Mouse (Mus musculus) heart, embryonic 14.5 days (tissue): ENCODE measurements around the gene Mindy2. TPM values are rescaled to one million over a fixed set of nuclear protein-coding genes. Genes with fewer than 3 reads are reported as not detected.
A peak's percentile ranks its signal among the peaks of the same experiment; 100 is the strongest.
"Not testable (repeated sequence)": the region's sequence is repeated elsewhere in the genome, so short reads cannot be mapped to it uniquely, and the experiment has no call there.

Experiments used
- ATAC-seq: fragments of 200-750 bp; cut with Nextera tagmentation; 2 replicates; pipeline ENCODE4 v1.8.0; 2017; ENCODE audit warnings: low read depth, moderate TSS enrichment; ENCODE audit not compliant: insufficient number of reproducible peaks, insufficient read depth, low FRiP score
- H3K27ac ChIP-seq, 2 experiments: fragments of 200-500 bp in 1 of 2; fragments of 300-500 bp in 1 of 2; sonication (generic) in 1 of 2; replicated peaks in 1 of 2; 2 replicates each; pipeline ENCODE4 v1.5.1; 2012 to 2014; ENCODE audit warnings: low read depth in 2 of 2, low read length in 2 of 2, control low read depth in 1 of 2, mild to moderate bottlenecking in 1 of 2, mixed read lengths in 1 of 2; ENCODE audit not compliant: control insufficient read depth in 1 of 2, insufficient read depth in 1 of 2
- H3K27me3 ChIP-seq: fragments of 300-500 bp; sonication (generic); 2 replicates; pipeline ENCODE4 v1.6.1; 2014; ENCODE audit warnings: mild to moderate bottlenecking, low read length, control low read depth; ENCODE audit not compliant: control insufficient read depth, insufficient read depth
- H3K36me3 ChIP-seq: fragments of 300-500 bp; sonication (generic); 2 replicates; pipeline ENCODE4 v1.6.1; 2014; ENCODE audit warnings: mild to moderate bottlenecking, control low read depth, low read length, mixed read lengths; ENCODE audit not compliant: control insufficient read depth, insufficient read depth
- H3K4me1 ChIP-seq, 2 experiments: fragments of 200-500 bp in 1 of 2; fragments of 300-500 bp in 1 of 2; sonication (generic) in 1 of 2; 2 replicates each; pipeline ENCODE4 v1.6.1; 2012 to 2014; ENCODE audit warnings: low read length in 2 of 2, control low read depth in 1 of 2, mixed read lengths in 1 of 2; ENCODE audit not compliant: control insufficient read depth in 2 of 2, insufficient read depth in 2 of 2
- H3K4me2 ChIP-seq: fragments of 300-500 bp; sonication (generic); 2 replicates; pipeline ENCODE4 v1.6.1; 2014; ENCODE audit warnings: mild to moderate bottlenecking, low read length
- H3K4me3 ChIP-seq, 2 experiments: fragments of 200-500 bp in 1 of 2; fragments of 300-500 bp in 1 of 2; sonication (generic) in 1 of 2; 2 replicates each; pipeline ENCODE4 v1.5.1; 2012 to 2014; ENCODE audit warnings: low read length in 2 of 2, mild to moderate bottlenecking in 2 of 2, control low read depth in 1 of 2, low read depth in 1 of 2, moderate library complexity in 1 of 2; ENCODE audit not compliant: control insufficient read depth in 1 of 2, insufficient read depth in 1 of 2
- H3K9ac ChIP-seq: fragments of 300-500 bp; sonication (generic); 2 replicates; pipeline ENCODE4 v1.6.1; 2014; ENCODE audit warnings: mild to moderate bottlenecking, low read length
- H3K9me3 ChIP-seq: fragments of 300-500 bp; sonication (generic); 2 replicates; pipeline ENCODE4 v1.6.1; 2016; ENCODE audit warnings: low read length, control low read depth; ENCODE audit not compliant: control insufficient read depth
- WGBS: fragments of 180-500 bp; shearing (Covaris S2); extraction: QIAGEN DNeasy Blood & Tissue Kit; methylation state at CpG from one replicate; pipeline ENCODE4 v1.1.7; 2014; 5-methylcytosine and 5-hydroxymethylcytosine counted together
- polyA plus RNA-seq: library from polyadenylated mRNA; unstranded; fragments of >200 nt; fragmentation: Nextera tagmentation; extraction: Ambion mirVana; gene quantifications from 2 replicates; pipeline ENCODE4 v1.2.1, GENCODE M21; 2014

Mindy2 gene
- polyA plus RNA-seq, 1 experiment from 2014 or later: 15.9 TPM

DNA sequence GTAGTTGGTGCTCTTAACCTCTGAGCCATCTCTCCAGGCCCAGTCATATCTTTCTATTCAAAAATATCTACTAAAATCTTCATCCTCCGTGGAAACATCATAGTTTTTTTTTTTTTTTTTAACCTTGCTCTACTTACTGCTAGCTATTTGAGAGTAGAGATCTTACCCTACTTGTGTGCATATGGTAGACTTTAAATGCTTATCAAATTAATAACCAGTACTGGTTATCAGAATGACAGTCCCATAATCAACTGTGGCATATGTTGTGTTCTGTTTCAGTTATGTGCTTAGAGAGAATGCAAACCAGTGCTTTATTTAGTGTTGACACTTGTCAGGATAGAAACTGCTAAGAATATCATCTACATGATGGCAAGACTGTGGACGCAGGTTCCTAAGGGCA lies 78.9 kb downstream of the Mindy2 start:
- peaks cover 85% of the 10 kb centered on the region for H3K36me3 ChIP-seq

DNA sequence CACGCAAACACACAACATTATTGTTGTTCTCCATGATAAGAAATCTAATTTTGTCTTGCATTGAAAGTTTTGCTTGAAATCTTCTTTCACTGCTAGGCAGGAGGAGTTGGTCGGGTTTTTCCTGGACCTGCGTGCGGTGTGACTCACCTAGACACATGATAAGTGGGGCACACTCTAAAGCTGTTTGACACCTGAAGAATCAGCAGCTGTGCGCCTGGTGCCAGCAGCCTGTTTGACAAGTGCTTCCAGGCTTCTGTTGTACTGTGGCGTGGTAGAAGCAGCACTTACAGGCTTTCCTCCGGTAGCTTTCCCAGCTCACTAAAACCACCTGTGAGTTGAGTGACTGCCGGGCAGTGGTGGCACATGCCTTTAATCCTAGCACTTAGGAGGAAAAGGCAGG lies 86.6 kb downstream of the Mindy2 start:
- peaks cover 5 to 21% of the 10 kb centered on the region in 2 experiments for H3K4me1 ChIP-seq
- no peak overlapping the region for H3K9ac ChIP-seq
- no peak overlapping the region for H3K4me3 ChIP-seq
- WGBS: 52% methylated on average over 8 of the region's 8 CpGs
- no peaks in the 10 kb centered on the region for H3K9me3 ChIP-seq
- H3K27me3 ChIP-seq: no peaks in the 10 kb centered on the region
- no peak overlapping the region; the same call in 1 of the 2 replicates for H3K4me2 ChIP-seq
- peak overlapping the region; percentile 19 to 47; a peak in 2 of 4 replicates for H3K27ac ChIP-seq
- ATAC-seq: no peak
- peaks cover 24% of the 10 kb centered on the region for H3K36me3 ChIP-seq

More for the DNA sequence above, 78.9 kb downstream of the Mindy2 start:
- no peak overlapping the region for H3K27ac ChIP-seq
- no peaks in the 10 kb centered on the region for H3K27me3 ChIP-seq
- WGBS: 72% methylated on average over 2 of the region's 2 CpGs
- H3K4me3 ChIP-seq: no peak overlapping the region
- no peak overlapping the region for H3K4me2 ChIP-seq
- no peak for ATAC-seq
- H3K9ac ChIP-seq: no peak overlapping the region
- H3K4me1 ChIP-seq: no peaks in the 10 kb centered on the region
- H3K9me3 ChIP-seq: no peaks in the 10 kb centered on the region

DNA sequence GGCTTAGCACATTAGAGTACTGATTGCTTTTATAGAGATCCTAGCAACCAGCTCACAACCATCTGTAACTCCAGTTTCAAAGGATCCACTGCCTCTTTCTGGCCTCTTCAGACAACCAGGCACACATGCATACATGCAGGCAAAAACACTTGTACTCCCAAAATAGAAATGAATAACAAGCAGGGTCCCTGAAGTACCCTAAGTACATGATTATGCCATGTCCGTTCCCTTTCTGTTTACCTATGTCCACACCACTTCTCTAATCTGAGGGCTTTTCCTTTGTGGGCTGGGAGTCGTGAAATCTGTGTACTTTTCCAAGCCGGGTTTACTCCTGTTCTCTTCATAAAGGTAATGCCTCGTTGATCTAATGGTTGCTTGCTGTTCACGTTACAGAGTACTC lies 89.3 kb downstream of the Mindy2 start:
- Histone ChIP-seq H3K36me3 (peaks cover 11% of the 10 kb centered on the region), H3K4me1 (peaks cover 5 to 27% of the 10 kb centered on the region in 2 experiments), H3K4me2 (peak overlapping the region; percentile 45), H3K27ac (peak overlapping the region; percentile 71 to 76), H3K9ac (no peak overlapping the region), H3K9me3 (no peaks in the 10 kb centered on the region), H3K4me3 (no peak overlapping the region), H3K27me3 (no peaks in the 10 kb centered on the region)
- peak; percentile 71 for ATAC-seq
- 28% methylated on average over 5 of the region's 5 CpGs for WGBS

DNA sequence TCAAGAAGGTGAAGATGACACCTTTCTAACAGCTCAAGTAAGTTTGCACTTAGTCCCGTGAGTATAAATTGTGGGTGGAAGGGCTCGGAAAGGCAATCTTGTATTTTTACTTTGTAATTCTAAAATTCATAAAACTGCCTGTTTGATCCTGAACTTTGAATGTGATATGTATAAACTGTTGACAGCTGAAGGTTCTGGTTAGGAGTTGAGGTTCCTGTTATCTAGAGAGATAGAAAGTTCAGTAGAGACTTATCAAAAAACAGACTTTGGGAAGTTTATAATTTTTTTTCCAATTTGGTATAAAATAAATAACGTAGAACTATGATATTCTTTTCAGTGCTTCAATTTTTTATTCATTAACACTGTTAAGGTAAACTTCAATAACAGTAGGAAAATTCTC lies 94.1 kb downstream of the Mindy2 start:
- no peak for ATAC-seq
- no peaks in the 10 kb centered on the region for H3K9me3 ChIP-seq

DNA sequence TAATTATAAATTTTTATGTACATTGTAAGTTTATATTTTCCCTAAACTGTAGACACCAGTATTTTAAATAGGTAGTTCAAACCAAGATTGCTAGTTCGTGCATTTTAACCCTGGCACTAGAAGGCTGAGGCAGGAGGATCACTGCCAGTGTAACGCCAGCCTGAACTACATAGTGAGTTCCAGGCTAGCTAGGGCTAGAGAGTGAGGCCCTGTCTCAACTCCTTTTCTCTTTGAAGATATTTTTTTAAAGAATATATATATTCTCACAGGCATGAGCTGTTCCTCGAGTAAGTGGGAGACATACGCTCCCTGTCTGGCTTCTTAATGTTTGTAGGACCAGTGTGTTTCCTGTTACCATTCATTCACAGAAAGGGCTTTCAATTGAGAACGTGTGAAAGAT lies 100.2 kb downstream of the Mindy2 start:
- 92% methylated on average over 5 of the region's 5 CpGs for WGBS
- Histone ChIP-seq H3K4me3 (no peak overlapping the region), H3K9ac (no peak overlapping the region), H3K9me3 (peaks cover 9% of the 10 kb centered on the region; the same call in 1 of the 2 replicates), H3K27me3 (no peaks in the 10 kb centered on the region), H3K36me3 (peaks cover 21% of the 10 kb centered on the region), H3K27ac (no peak overlapping the region), H3K4me2 (no peak overlapping the region), H3K4me1 (no peaks in the 10 kb centered on the region)
- no peak for ATAC-seq

More for the DNA sequence above, 94.1 kb downstream of the Mindy2 start:
- WGBS: 85% methylated on average over 3 of the region's 3 CpGs
- no peak overlapping the region for H3K4me3 ChIP-seq
- H3K4me2 ChIP-seq: no peak overlapping the region
- no peaks in the 10 kb centered on the region for H3K27me3 ChIP-seq
- H3K27ac ChIP-seq: no peak overlapping the region
- H3K36me3 ChIP-seq: peaks cover 27% of the 10 kb centered on the region; the same call in 1 of the 2 replicates
- H3K4me1 ChIP-seq: peaks cover 0 to 9% of the 10 kb centered on the region in 2 experiments; a peak in 1 of 4 replicates
- H3K9ac ChIP-seq: no peak overlapping the region

DNA sequence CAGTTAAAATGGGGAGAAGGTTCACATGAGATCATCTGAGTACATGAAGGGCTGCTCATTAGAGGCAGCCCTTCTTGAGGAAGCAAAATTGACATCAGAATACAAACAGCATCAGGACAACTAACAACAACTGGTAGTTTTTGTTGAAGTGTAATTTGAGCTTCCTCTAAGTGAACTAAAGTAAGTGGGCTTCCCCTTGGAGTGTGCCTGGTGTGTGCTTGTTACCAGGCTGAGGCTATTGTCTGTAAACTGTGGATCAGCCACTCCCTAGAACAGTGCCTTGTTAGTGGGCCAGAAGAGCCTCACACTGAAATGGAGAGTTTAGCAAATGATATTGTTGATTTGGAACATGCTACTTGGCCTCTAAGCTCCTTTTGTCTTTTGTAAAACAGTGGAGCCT lies 101.5 kb downstream of the Mindy2 start:
- no peak for ATAC-seq
- H3K27ac ChIP-seq: no peak overlapping the region
- H3K36me3 ChIP-seq: peaks cover 14% of the 10 kb centered on the region
- H3K4me2 ChIP-seq: no peak overlapping the region
- H3K9me3 ChIP-seq: peaks cover 9% of the 10 kb centered on the region; the same call in 1 of the 2 replicates
- H3K4me1 ChIP-seq: no peaks in the 10 kb centered on the region
- H3K4me3 ChIP-seq: no peak overlapping the region
- no peak overlapping the region for H3K9ac ChIP-seq
- no peaks in the 10 kb centered on the region for H3K27me3 ChIP-seq

DNA sequence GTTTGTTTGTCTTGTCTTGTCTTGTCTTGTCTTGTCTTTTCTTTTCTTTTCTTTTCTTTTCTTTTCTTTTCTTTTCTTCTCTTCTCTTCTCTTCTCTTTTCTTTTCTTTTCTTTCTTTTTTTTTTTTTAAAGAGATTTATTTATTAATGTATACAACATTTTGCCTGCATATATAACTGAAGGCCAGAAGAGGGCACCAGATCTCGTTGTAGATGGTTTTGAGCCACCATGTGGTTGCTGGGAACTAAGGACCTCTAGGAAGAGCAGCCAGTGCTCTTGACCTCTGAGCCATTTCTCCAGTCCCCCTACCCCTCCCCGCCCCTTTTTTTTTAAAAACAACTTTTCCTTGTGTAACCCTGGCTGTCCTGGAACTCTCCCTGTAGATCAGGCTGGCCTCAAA lies 104.7 kb downstream of the Mindy2 start:
- H3K4me1 ChIP-seq, H3K27me3 ChIP-seq, H3K9ac ChIP-seq, H3K9me3 ChIP-seq, H3K4me3 ChIP-seq, H3K4me2 ChIP-seq, ATAC-seq, H3K27ac ChIP-seq: not testable (repeated sequence)
- H3K36me3 ChIP-seq: peaks cover 23% of the 10 kb centered on the region
- 87% methylated on average over 2 of the region's 2 CpGs for WGBS

DNA sequence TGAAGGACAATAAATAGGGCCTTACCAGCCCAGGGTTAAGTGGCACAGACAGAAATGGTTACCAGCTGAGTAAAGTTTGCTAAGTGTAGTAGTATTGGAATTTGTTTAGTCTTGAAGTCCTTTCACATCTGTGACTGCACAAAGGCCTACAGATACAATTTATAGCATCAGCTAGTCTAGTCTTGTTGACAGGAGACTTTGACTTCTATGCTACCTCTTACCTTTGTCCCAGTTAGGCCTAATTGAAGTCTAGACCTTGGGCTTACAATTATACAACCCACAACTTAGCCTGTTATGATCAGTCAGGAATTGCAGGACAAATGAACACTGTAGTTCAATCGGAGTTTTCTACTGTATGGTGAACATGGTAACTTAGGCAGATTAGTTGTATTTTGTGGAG lies 105.5 kb downstream of the Mindy2 start:
- peaks cover 26% of the 10 kb centered on the region for H3K36me3 ChIP-seq
- 95% methylated on average over 1 of the region's 1 CpGs for WGBS

More for the DNA sequence above, 105.5 kb downstream of the Mindy2 start:
- Histone ChIP-seq H3K9ac (no peak overlapping the region), H3K4me3 (no peak overlapping the region), H3K27me3 (no peaks in the 10 kb centered on the region), H3K27ac (no peak overlapping the region), H3K9me3 (peaks cover 9% of the 10 kb centered on the region; the same call in 1 of the 2 replicates), H3K4me1 (peaks cover 0 to 9% of the 10 kb centered on the region in 2 experiments; a peak in 1 of 4 replicates), H3K4me2 (no peak overlapping the region)
- no peak for ATAC-seq
